Mouse (Mus musculus): ENCODE measurements around the gene Dennd5b. TPM values are rescaled to one million over a fixed set of nuclear protein-coding genes. Genes with fewer than 3 reads are reported as not detected.

Dennd5b gene
- total and polyA plus RNA-seq, 3 experiments = 3.7 to 17.8 (median 16.0) TPM

GRCm38 (mm10) chr6:149092406-149092805 is 9.1 kb downstream of the Dennd5b start:
- Histone ChIP-seq H3K36me3 (ENCODE audit: control insufficient read depth, insufficient read depth, low read length) (peaks cover 14% of the 10 kb centered on the region), H3K27ac (peak overlapping the region; percentile 69), H3K4me3 (no peak overlapping the region), H3K79me2 (replicated peaks; ENCODE audit: control insufficient read depth, insufficient read depth, low read length) (peaks cover 4% of the 10 kb centered on the region; the same call in 1 of the 2 replicates), H3K9ac (ENCODE audit: low read depth, low read length) (no peak overlapping the region), H3K4me1 (ENCODE audit: control insufficient read depth, insufficient read depth, low read length) (peaks cover 6% of the 10 kb centered on the region), H3K27me3 (ENCODE audit: control insufficient read depth, insufficient read depth, low read length) (no peaks in the 10 kb centered on the region)
- TF ChIP-seq POLR2A (IDR thresholded peaks at IDR 0.05; ENCODE audit: insufficient read depth, low read depth, low read length) (no peak), CTCF (IDR thresholded peaks at IDR 0.05) (no peak), EP300 (IDR thresholded peaks at IDR 0.05; ENCODE audit: insufficient read depth, low read depth, low read length) (no peak)
- 91% methylated on average over 6 of the region's 6 CpGs for WGBS
- intact Hi-C loops (cut with DNase I) = no loop called here
- DNase-seq = no peak

- Histone ChIP-seq H3K79me2 (replicated peaks; ENCODE audit: control insufficient read depth, insufficient read depth, low read length) (no peaks in the 10 kb centered on the region), H3K36me3 (ENCODE audit: control insufficient read depth, insufficient read depth, low read length) (peaks cover 5% of the 10 kb centered on the region; the same call in 1 of the 2 replicates), H3K4me3 (no peak overlapping the region), H3K27me3 (ENCODE audit: control insufficient read depth, insufficient read depth, low read length) (no peaks in the 10 kb centered on the region), H3K4me1 (ENCODE audit: control insufficient read depth, insufficient read depth, low read length) (peaks cover 2% of the 10 kb centered on the region), H3K27ac (no peak overlapping the region), H3K9ac (ENCODE audit: low read depth, low read length) (no peak overlapping the region)
- DNase-seq = peak in 1 of 2 experiments; percentile 19
- WGBS = 81% methylated on average over 1 of the region's 1 CpGs
- intact Hi-C loops (cut with DNase I) = no loop called here
- TF ChIP-seq POLR2A (IDR thresholded peaks at IDR 0.05; ENCODE audit: insufficient read depth, low read depth, low read length) (no peak), CTCF (IDR thresholded peaks at IDR 0.05) (no peak), EP300 (IDR thresholded peaks at IDR 0.05; ENCODE audit: insufficient read depth, low read depth, low read length) (no peak)
These were observed 24.2 kb downstream of the Dennd5b start for GRCm38 (mm10) chr6:149077136-149077808.

- Histone ChIP-seq H3K79me2 (replicated peaks; ENCODE audit: control insufficient read depth, insufficient read depth, low read length) (no peaks in the 10 kb centered on the region), H3K4me3 (no peak overlapping the region), H3K27me3 (ENCODE audit: control insufficient read depth, insufficient read depth, low read length) (no peaks in the 10 kb centered on the region), H3K36me3 (ENCODE audit: control insufficient read depth, insufficient read depth, low read length) (peaks cover 5% of the 10 kb centered on the region; the same call in 1 of the 2 replicates), H3K4me1 (ENCODE audit: control insufficient read depth, insufficient read depth, low read length) (peaks cover 2% of the 10 kb centered on the region), H3K9ac (ENCODE audit: low read depth, low read length) (no peak overlapping the region), H3K27ac (no peak overlapping the region)
- no peak for TF ChIP-seq CTCF (IDR thresholded peaks at IDR 0.05)
- no peak for TF ChIP-seq POLR2A (IDR thresholded peaks at IDR 0.05; ENCODE audit: insufficient read depth, low read depth, low read length)
- TF ChIP-seq EP300 (IDR thresholded peaks at IDR 0.05; ENCODE audit: insufficient read depth, low read depth, low read length) = no peak
- intact Hi-C loops (cut with DNase I) = no loop called here
- 84% methylated on average over 4 of the region's 4 CpGs for WGBS
- DNase-seq = no peak
These were observed 27.6 kb downstream of the Dennd5b start for GRCm38 (mm10) chr6:149073854-149074253.

GRCm38 (mm10) chr6:149072873-149073272 is 28.6 kb downstream of the Dennd5b start:
- H3K27ac ChIP-seq = no peak overlapping the region
- WGBS = 55% methylated on average over 3 of the region's 3 CpGs
- no peak overlapping the region for H3K9ac ChIP-seq (ENCODE audit: low read depth, low read length)
- DNase-seq = no peak
- no peaks in the 10 kb centered on the region for H3K79me2 ChIP-seq (replicated peaks; ENCODE audit: control insufficient read depth, insufficient read depth, low read length)
- peaks cover 5% of the 10 kb centered on the region; the same call in 1 of the 2 replicates for H3K36me3 ChIP-seq (ENCODE audit: control insufficient read depth, insufficient read depth, low read length)
- peaks cover 2% of the 10 kb centered on the region for H3K4me1 ChIP-seq (ENCODE audit: control insufficient read depth, insufficient read depth, low read length)
- H3K4me3 ChIP-seq = no peak overlapping the region
- TF ChIP-seq CTCF (IDR thresholded peaks at IDR 0.05) (no peak), POLR2A (IDR thresholded peaks at IDR 0.05; ENCODE audit: insufficient read depth, low read depth, low read length) (no peak), EP300 (IDR thresholded peaks at IDR 0.05; ENCODE audit: insufficient read depth, low read depth, low read length) (no peak)
- intact Hi-C loops (cut with DNase I) = no loop called here
- H3K27me3 ChIP-seq (ENCODE audit: control insufficient read depth, insufficient read depth, low read length) = no peaks in the 10 kb centered on the region

- DNase-seq = no peak
- H3K4me1 ChIP-seq (ENCODE audit: control insufficient read depth, insufficient read depth, low read length) = no peaks in the 10 kb centered on the region; the same call in 1 of the 2 replicates
- no peak overlapping the region for H3K4me3 ChIP-seq
- 79% methylated on average over 4 of the region's 4 CpGs for WGBS
- H3K27me3 ChIP-seq (ENCODE audit: control insufficient read depth, insufficient read depth, low read length) = no peaks in the 10 kb centered on the region
- intact Hi-C loops (cut with DNase I) = no loop called here
- no peak overlapping the region for H3K9ac ChIP-seq (ENCODE audit: low read depth, low read length)
- no peaks in the 10 kb centered on the region for H3K79me2 ChIP-seq (replicated peaks; ENCODE audit: control insufficient read depth, insufficient read depth, low read length)
- H3K27ac ChIP-seq = no peak overlapping the region
- peaks cover 5% of the 10 kb centered on the region; the same call in 1 of the 2 replicates for H3K36me3 ChIP-seq (ENCODE audit: control insufficient read depth, insufficient read depth, low read length)
- no peak for TF ChIP-seq POLR2A (IDR thresholded peaks at IDR 0.05; ENCODE audit: insufficient read depth, low read depth, low read length)
- no peak for TF ChIP-seq EP300 (IDR thresholded peaks at IDR 0.05; ENCODE audit: insufficient read depth, low read depth, low read length)
- TF ChIP-seq CTCF (IDR thresholded peaks at IDR 0.05) = no peak
These were observed 30.8 kb downstream of the Dennd5b start for GRCm38 (mm10) chr6:149070592-149071124.

GRCm38 (mm10) chr6:149063382-149063781 is 38.1 kb downstream of the Dennd5b start:
- Histone ChIP-seq H3K27me3 (ENCODE audit: control insufficient read depth, insufficient read depth, low read length) (no peaks in the 10 kb centered on the region), H3K27ac (no peak overlapping the region), H3K36me3 (ENCODE audit: control insufficient read depth, insufficient read depth, low read length) (peaks cover 12% of the 10 kb centered on the region), H3K9ac (ENCODE audit: low read depth, low read length) (no peak overlapping the region), H3K4me1 (ENCODE audit: control insufficient read depth, insufficient read depth, low read length) (peaks cover 2% of the 10 kb centered on the region; the same call in 1 of the 2 replicates), H3K79me2 (replicated peaks; ENCODE audit: control insufficient read depth, insufficient read depth, low read length) (no peaks in the 10 kb centered on the region), H3K4me3 (no peak overlapping the region)
- intact Hi-C loops (cut with DNase I) = no loop called here
- DNase-seq = no peak
- no peak for TF ChIP-seq EP300 (IDR thresholded peaks at IDR 0.05; ENCODE audit: insufficient read depth, low read depth, low read length)
- no peak for TF ChIP-seq CTCF (IDR thresholded peaks at IDR 0.05)
- TF ChIP-seq POLR2A (IDR thresholded peaks at IDR 0.05; ENCODE audit: insufficient read depth, low read depth, low read length) = no peak
